Mouse (Mus musculus) myocyte (in vitro differentiated cells): Measurements from ENCODE around the gene Gm20388. TPM values are rescaled to one million over a fixed set of nuclear protein-coding genes. Genes with fewer than 3 reads are reported as not detected.

Source experiments
- H3K27me3 ChIP-seq: one replicate; pipeline ENCODE4 v1.6.1; 2011; ENCODE audit not compliant: control insufficient read depth, insufficient read depth, insufficient read length
- H3K36me3 ChIP-seq: one replicate; pipeline ENCODE4 v1.6.1; 2011; ENCODE audit not compliant: control insufficient read depth, insufficient read depth
- H3K4me2 ChIP-seq: one replicate; pipeline ENCODE4 v1.6.1; 2011; ENCODE audit warnings: low read depth, control low read depth
- H3K4me3 ChIP-seq: one replicate; pipeline ENCODE4 v1.5.1; 2011; ENCODE audit warnings: mild to moderate bottlenecking, control low read depth, moderate library complexity
- H3K79me2 ChIP-seq: one replicate; pipeline ENCODE4 v1.6.1; 2011; ENCODE audit not compliant: control insufficient read depth, insufficient read depth
- H3ac ChIP-seq: one replicate; pipeline ENCODE4 v1.6.1; 2011; ENCODE audit not compliant: control insufficient read depth, insufficient read length
- CEBPB ChIP-seq: IDR thresholded peaks from 2 replicates; pipeline ENCODE4 v1.6.1; 2011; ENCODE audit warnings: mild to moderate bottlenecking, moderate library complexity; ENCODE audit not compliant: poor library complexity, insufficient read depth, severe bottlenecking
- E2F4 ChIP-seq: IDR thresholded peaks from one replicate; pipeline ENCODE4 v1.6.1; 2011; ENCODE audit warnings: mild to moderate bottlenecking, control low read depth, moderate library complexity; ENCODE audit not compliant: insufficient read depth
- MAX ChIP-seq: IDR thresholded peaks from one replicate; pipeline ENCODE4 v1.6.1; 2011; ENCODE audit warnings: low read depth, mild to moderate bottlenecking, control low read depth
- MYOD1 ChIP-seq, 3 experiments: IDR thresholded peaks; one replicate each; pipeline ENCODE4 v1.6.1; 2011; ENCODE audit warnings: control low read depth in 2 of 3, low read depth in 2 of 3, mild to moderate bottlenecking in 2 of 3, moderate library complexity in 1 of 3; ENCODE audit not compliant: insufficient read length in 2 of 3, control insufficient read depth in 1 of 3
- MYOG ChIP-seq, 3 experiments: IDR thresholded peaks; one replicate each; pipeline ENCODE4 v1.6.1; 2011; ENCODE audit warnings: control low read depth in 2 of 3, low read depth in 2 of 3, mild to moderate bottlenecking in 2 of 3; ENCODE audit not compliant: insufficient read length in 2 of 3, control insufficient read depth in 1 of 3, insufficient read depth in 1 of 3
- POLR2A ChIP-seq: IDR thresholded peaks from one replicate; pipeline ENCODE4 v1.6.1; 2011; ENCODE audit warnings: low read depth, mild to moderate bottlenecking, control low read depth, moderate library complexity; ENCODE audit not compliant: insufficient read length
- POLR2AphosphoS2 ChIP-seq: IDR thresholded peaks from one replicate; pipeline ENCODE4 v1.6.1; 2011; ENCODE audit warnings: low read depth, control low read depth; ENCODE audit not compliant: insufficient read length
- REST ChIP-seq: IDR thresholded peaks from one replicate; pipeline ENCODE4 v1.6.1; 2011; ENCODE audit warnings: mild to moderate bottlenecking, control low read depth, moderate library complexity; ENCODE audit not compliant: insufficient read depth, insufficient read length
- SRF ChIP-seq: IDR thresholded peaks from one replicate; pipeline ENCODE4 v1.6.1; 2011; ENCODE audit warnings: low read depth; ENCODE audit not compliant: control insufficient read depth, insufficient read length
- TCF12 ChIP-seq: IDR thresholded peaks from one replicate; pipeline ENCODE4 v1.6.1; 2011; ENCODE audit warnings: mild to moderate bottlenecking, control low read depth; ENCODE audit not compliant: poor library complexity, insufficient read depth, severe bottlenecking
- TCF3 ChIP-seq: IDR thresholded peaks from one replicate; pipeline ENCODE4 v1.6.1; 2011; ENCODE audit warnings: low read depth, control low read depth; ENCODE audit not compliant: insufficient read length
- USF1 ChIP-seq: IDR thresholded peaks from one replicate; pipeline ENCODE4 v1.6.1; 2011; ENCODE audit warnings: low read depth, mild to moderate bottlenecking, control low read depth, moderate library complexity
- polyA plus RNA-seq: library from polyadenylated mRNA; unstranded; fragments of >200 nt; fragmentation: generic; extraction: Trizol; gene quantifications from one replicate; pipeline ENCODE4 v1.2.1, GENCODE M21; 2012; ENCODE audit warnings: missing spikeins

Gm20388 gene
- polyA plus RNA-seq, 1 experiment: 15.3 TPM

GRCm38 (mm10) chr8:121683083-121683832 lies 1772.6 kb downstream of the Gm20388 start:
- TF ChIP-seq MYOG (IDR thresholded peaks at IDR 0.05; ENCODE audit: control insufficient read depth in 1 of 3, insufficient read depth in 1 of 3, insufficient read length in 2 of 3, low read depth in 2 of 3) (no peak), MYOD1 (IDR thresholded peaks at IDR 0.05; ENCODE audit: control insufficient read depth in 1 of 3, insufficient read length in 2 of 3, low read depth in 2 of 3) (peak in 1 of 3 experiments; percentile 41)
- H3K79me2 ChIP-seq: no peaks in the 10 kb centered on the region

GRCm38 (mm10) chr8:121685419-121685818 lies 1774.8 kb downstream of the Gm20388 start:
- Histone ChIP-seq H3K4me2 (no peak overlapping the region), H3K27me3 (no peaks in the 10 kb centered on the region), H3K4me3 (no peak overlapping the region), H3ac (no peak overlapping the region), H3K79me2 (no peaks in the 10 kb centered on the region), H3K36me3 (no peaks in the 10 kb centered on the region)
- TF ChIP-seq REST: no peak
- no peak for TF ChIP-seq MYOG (IDR thresholded peaks at IDR 0.05; ENCODE audit: control insufficient read depth in 1 of 3, insufficient read depth in 1 of 3, insufficient read length in 2 of 3, low read depth in 2 of 3)
- no peak for TF ChIP-seq CEBPB
- TF ChIP-seq TCF3: no peak
- TF ChIP-seq SRF: no peak
- no peak for TF ChIP-seq E2F4
- no peak for TF ChIP-seq MAX
- TF ChIP-seq USF1: no peak
- TF ChIP-seq TCF12: no peak
- TF ChIP-seq POLR2A: no peak
- TF ChIP-seq MYOD1 (IDR thresholded peaks at IDR 0.05; ENCODE audit: control insufficient read depth in 1 of 3, insufficient read length in 2 of 3, low read depth in 2 of 3): no peak
- TF ChIP-seq POLR2AphosphoS2: no peak

More at GRCm38 (mm10) chr8:121683083-121683832, 1772.6 kb downstream of the Gm20388 start:
- peak overlapping the region; percentile 43 for H3K4me2 ChIP-seq
- H3K4me3 ChIP-seq: no peak overlapping the region
- H3ac ChIP-seq: no peak overlapping the region
- H3K27me3 ChIP-seq: no peaks in the 10 kb centered on the region
- H3K36me3 ChIP-seq: no peaks in the 10 kb centered on the region

- no peaks in the 10 kb centered on the region for H3K36me3 ChIP-seq
- no peaks in the 10 kb centered on the region for H3K79me2 ChIP-seq
- H3K4me3 ChIP-seq: no peak overlapping the region
- no peak overlapping the region for H3K4me2 ChIP-seq
- TF ChIP-seq TCF12: no peak
- no peak for TF ChIP-seq POLR2AphosphoS2
- TF ChIP-seq CEBPB: no peak
- no peak for TF ChIP-seq MYOG (IDR thresholded peaks at IDR 0.05; ENCODE audit: control insufficient read depth in 1 of 3, insufficient read depth in 1 of 3, insufficient read length in 2 of 3, low read depth in 2 of 3)
- no peak for TF ChIP-seq SRF
- TF ChIP-seq MAX: no peak
- no peak for TF ChIP-seq POLR2A
- TF ChIP-seq REST: no peak
- no peak for TF ChIP-seq USF1
- no peak for TF ChIP-seq E2F4
- TF ChIP-seq MYOD1 (IDR thresholded peaks at IDR 0.05; ENCODE audit: control insufficient read depth in 1 of 3, insufficient read length in 2 of 3, low read depth in 2 of 3): no peak
- H3ac ChIP-seq: no peak overlapping the region
- no peaks in the 10 kb centered on the region for H3K27me3 ChIP-seq
These were observed 1777.0 kb downstream of the Gm20388 start for GRCm38 (mm10) chr8:121687455-121688161.

- H3K79me2 ChIP-seq: no peaks in the 10 kb centered on the region
- no peak overlapping the region for H3K4me2 ChIP-seq
- no peaks in the 10 kb centered on the region for H3K27me3 ChIP-seq
- no peak for TF ChIP-seq MYOG (IDR thresholded peaks at IDR 0.05; ENCODE audit: control insufficient read depth in 1 of 3, insufficient read depth in 1 of 3, insufficient read length in 2 of 3, low read depth in 2 of 3)
- no peak for TF ChIP-seq POLR2A
- TF ChIP-seq CEBPB: no peak
- no peak for TF ChIP-seq SRF
- TF ChIP-seq MYOD1 (IDR thresholded peaks at IDR 0.05; ENCODE audit: control insufficient read depth in 1 of 3, insufficient read length in 2 of 3, low read depth in 2 of 3): no peak
- no peak for TF ChIP-seq TCF3
- no peak for TF ChIP-seq REST
- no peak for TF ChIP-seq USF1
- TF ChIP-seq MAX: no peak
- TF ChIP-seq POLR2AphosphoS2: no peak
- TF ChIP-seq TCF12: no peak
- TF ChIP-seq E2F4: no peak
- H3K4me3 ChIP-seq: no peak overlapping the region
- no peak overlapping the region for H3ac ChIP-seq
- no peaks in the 10 kb centered on the region for H3K36me3 ChIP-seq
These were observed 1777.9 kb downstream of the Gm20388 start for GRCm38 (mm10) chr8:121688496-121688895.
